Mouse (Mus musculus) heart, adult 2 months (tissue): ENCODE results near the gene Gabrd.

Experiments
- CTCF ChIP-seq: fragments of 200-600 bp; IDR thresholded peaks from 2 replicates; pipeline ENCODE4 v1.8.1; 2022; ENCODE audit warnings: antibody characterized with exemption, mild to moderate bottlenecking, moderate library complexity
- EP300 ChIP-seq: fragments of 200-500 bp; IDR thresholded peaks from 2 replicates; pipeline ENCODE4 v1.6.1; 2011; ENCODE audit warnings: low read depth, low read length, control low read depth; ENCODE audit not compliant: insufficient read depth
- POLR2A ChIP-seq: fragments of 200-500 bp; IDR thresholded peaks from 2 replicates; pipeline ENCODE4 v1.6.1; 2011; ENCODE audit warnings: mild to moderate bottlenecking, low read depth, low read length, control low read depth; ENCODE audit not compliant: insufficient read depth

GRCm38 (mm10) chr4:155344299-155344600, 53.7 kb downstream of the Gabrd start:
- TF ChIP-seq CTCF (no peak), POLR2A (no peak), EP300 (no peak)
